11 mouse cellular contexts compared by ENCODE assay signal in the genomic region with DNA sequence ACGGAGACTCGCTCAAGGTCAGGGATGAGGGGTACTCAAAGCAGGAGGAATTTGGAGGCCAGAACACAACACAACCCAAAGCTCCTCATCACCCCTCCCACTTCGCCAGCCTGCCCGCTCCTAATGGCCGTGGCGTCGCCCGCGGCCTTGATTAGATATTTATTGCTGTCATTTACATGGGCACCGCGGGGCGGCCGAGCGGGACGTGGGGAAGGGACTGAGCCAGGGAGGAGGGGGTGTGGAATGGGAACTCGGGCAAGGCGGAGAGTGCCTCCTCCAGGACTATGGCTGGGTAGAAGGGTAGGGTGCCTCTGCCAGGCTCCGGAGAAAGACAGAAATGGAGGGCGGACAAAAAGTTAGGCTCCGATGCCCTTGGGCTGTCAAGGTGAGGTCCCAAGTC. TPM values are rescaled to one million over a fixed set of nuclear protein-coding genes. Genes with fewer than 3 reads are reported as not detected.
DNase-seq lines count a peak whose midpoint lies in the region; ATAC-seq and TF ChIP-seq lines count a peak whose summit lies in the region.
"Had no signal": no experiment of that assay in that cellular context is flagged by ENCODE, and none has a peak within 500 bp of the region (broad histone marks: within the 10 kb centered on the region; RNA-seq: fewer than 3 reads in every experiment).

No protein-coding gene starts in this region.

- no peak overlapping the region for H3K27ac ChIP-seq in heart, embryonic 13.5 days (replicated peaks)
- H3K27ac ChIP-seq in heart, adult 2 months: no peak overlapping the region
- H3K27ac ChIP-seq in embryonic facial prominence, embryonic 10.5 days (replicated peaks): no peak overlapping the region
- H3K27ac ChIP-seq in limb, embryonic 13.5 days: no peak overlapping the region

- no peaks in the 10 kb centered on the region for H3K9me3 ChIP-seq in heart, embryonic 13.5 days
- 0 out of 2 replicates have a peak, but pooled peaks cover 3% of the 10 kb centered on the region for H3K9me3 ChIP-seq in E14TG2a.4 (ENCODE audit: low read length)
- no peaks in the 10 kb centered on the region for H3K9me3 ChIP-seq in embryonic facial prominence, embryonic 10.5 days
- H3K9me3 ChIP-seq in limb, embryonic 13.5 days: no peaks in the 10 kb centered on the region
- H3K9me3 ChIP-seq: G1E had no signal

- peak overlapping the region; percentile 48 for H3K4me2 ChIP-seq in heart, embryonic 13.5 days
- peak overlapping the region; percentile 11; the same call in 1 of the 2 replicates for H3K4me2 ChIP-seq in limb, embryonic 13.5 days (replicated peaks)

- no peaks in the 10 kb centered on the region for H3K79me2 ChIP-seq in heart, adult 2 months (replicated peaks; ENCODE audit: control insufficient read depth, insufficient read depth, low read length)

- H3K36me3 ChIP-seq in heart, embryonic 13.5 days: no peaks in the 10 kb centered on the region
- no peaks in the 10 kb centered on the region for H3K36me3 ChIP-seq in heart, adult 2 months (ENCODE audit: control insufficient read depth, insufficient read depth, low read length)
- no peaks in the 10 kb centered on the region for H3K36me3 ChIP-seq in E14TG2a.4 (ENCODE audit: insufficient read depth, low read length)
- H3K36me3 ChIP-seq in embryonic facial prominence, embryonic 10.5 days (replicated peaks): no peaks in the 10 kb centered on the region
- no peaks in the 10 kb centered on the region for H3K36me3 ChIP-seq in limb, embryonic 13.5 days
- H3K36me3 ChIP-seq: G1E had no signal

- no peak overlapping the region for H3K9ac ChIP-seq in heart, embryonic 13.5 days
- no peak overlapping the region for H3K9ac ChIP-seq in heart, adult 2 months (ENCODE audit: low read depth, low read length)
- no peak overlapping the region; the same call in 1 of the 2 replicates for H3K9ac ChIP-seq in limb, embryonic 13.5 days

- WGBS in heart, embryonic 13.5 days: under 1% methylated on average over 20 of the region's 20 CpGs
- WGBS in heart, adult 2 months: 4% methylated on average over 20 of the region's 20 CpGs
- 1% methylated on average over 20 of the region's 20 CpGs for whole genome bisulfite sequencing in embryonic facial prominence, embryonic 10.5 days
- WGBS in limb, embryonic 13.5 days: 1% methylated on average over 20 of the region's 20 CpGs

- H3K4me1 ChIP-seq in heart, embryonic 13.5 days: peaks cover 29% of the 10 kb centered on the region
- H3K4me1 ChIP-seq in heart, adult 2 months (ENCODE audit: control insufficient read depth, insufficient read depth, low read length): 0 out of 2 replicates have a peak, but pooled peaks cover 2% of the 10 kb centered on the region
- H3K4me1 ChIP-seq in E14TG2a.4 (replicated peaks; ENCODE audit: low read depth, low read length): peaks cover 51% of the 10 kb centered on the region
- H3K4me1 ChIP-seq in embryonic facial prominence, embryonic 10.5 days: peaks cover 50% of the 10 kb centered on the region
- H3K4me1 ChIP-seq in limb, embryonic 13.5 days: peaks cover 38% of the 10 kb centered on the region

- DNase-seq in heart, adult 2 months: no peak
- DNase-seq in embryonic facial prominence, embryonic 10.5 days (ENCODE audit: low spot score): peak; percentile 60
- DNase-seq in left cerebral cortex, postnatal 10 days (ENCODE audit: extremely low spot score in 1 of 2, low spot score in 2 of 2): no peak
- no peak for DNase-seq in gastrocnemius, postnatal 36 days
- no peak for DNase-seq in ovary, postnatal 10 days (ENCODE audit: low spot score)

- peaks cover 100% of the 10 kb centered on the region for H3K27me3 ChIP-seq in heart, embryonic 13.5 days (replicated peaks)
- peaks cover 47% of the 10 kb centered on the region for H3K27me3 ChIP-seq in heart, adult 2 months (ENCODE audit: control insufficient read depth, insufficient read depth, low read length)
- H3K27me3 ChIP-seq in E14TG2a.4 (ENCODE audit: insufficient read depth, low read length): peaks cover 100% of the 10 kb centered on the region
- H3K27me3 ChIP-seq in embryonic facial prominence, embryonic 10.5 days (replicated peaks; ENCODE audit: low read depth, poor library complexity, severe bottlenecking): peaks cover 100% of the 10 kb centered on the region
- H3K27me3 ChIP-seq in limb, embryonic 13.5 days: peaks cover 100% of the 10 kb centered on the region

- TF ChIP-seq EP300 in heart, adult 2 months (IDR thresholded peaks at IDR 0.05; ENCODE audit: insufficient read depth, low read depth, low read length): no peak

- no peak for ATAC-seq in heart, embryonic 13.5 days (ENCODE audit: extremely low read depth, insufficient number of reproducible peaks, low FRiP score, low TSS enrichment)
- no peak for ATAC-seq in limb, embryonic 13.5 days (ENCODE audit: low FRiP score, low read depth)

- no peak for TF ChIP-seq CTCF in heart, adult 2 months (IDR thresholded peaks at IDR 0.05)
- no peak for TF ChIP-seq CTCF in E14TG2a.4 (conservative IDR thresholded peaks at IDR 0.05; ENCODE audit: low read length)

- intact Hi-C loops in heart, adult 2 months (cut with DNase I): no loop called here
- intact Hi-C loops in left cerebral cortex, postnatal 10 days (cut with DNase I): loop anchor here (5.0 kb wide), 1 partner anchor 1034 kb away; no protein-coding TSS in a partner anchor
- intact Hi-C loops in gastrocnemius, postnatal 36 days (cut with DNase I): no loop called here

- peak overlapping the region; percentile 28 for H3K4me3 ChIP-seq in heart, embryonic 13.5 days
- no peak overlapping the region for H3K4me3 ChIP-seq in heart, adult 2 months
- H3K4me3 ChIP-seq in E14TG2a.4 (replicated peaks; ENCODE audit: low read length): peak overlapping the region; percentile 44; the same call in 1 of the 2 replicates
- peak overlapping the region; percentile 35 for H3K4me3 ChIP-seq in embryonic facial prominence, embryonic 10.5 days
- H3K4me3 ChIP-seq in limb, embryonic 13.5 days: peak overlapping the region; percentile 12; the same call in 1 of the 2 replicates

- no peak for TF ChIP-seq POLR2A in heart, adult 2 months (IDR thresholded peaks at IDR 0.05; ENCODE audit: insufficient read depth, low read depth, low read length)

RNA-seq across cellular contexts. Expression of gene Dmbx1, which starts 3.1 kb away (rescaled TPM):
- 0.05 TPM in 1 of 2 replicates, not detected in the other for polyA plus RNA-seq in heart, embryonic 13.5 days (2015; fragmentation: Nextera tagmentation; extraction: Ambion mirVana)
- not detected for total RNA-seq in heart, adult 2 months (2021)
- not detected in 2 replicates for polyA plus RNA-seq in heart, adult 2 months (2012; rRNA removed)
- polyA plus RNA-seq in embryonic facial prominence, embryonic 10.5 days (2016; fragmentation: Nextera tagmentation; extraction: Ambion mirVana): 1.7 and 2.5 TPM in 2 replicates
- 0.18 TPM in 1 of 2 replicates, not detected in the other for polyA plus RNA-seq in limb, embryonic 13.5 days (2015; fragmentation: Nextera tagmentation; extraction: Ambion mirVana)
- total RNA-seq in left cerebral cortex, postnatal 10 days (2021): under 1 TPM; 0.21 to 0.22 TPM
- total RNA-seq in gastrocnemius, postnatal 36 days (2021): not detected
- total RNA-seq: hematopoietic stem cell, adult 5-6 weeks; megakaryocyte progenitor cell, adult 5-6 weeks had no signal
- polyA plus RNA-seq: G1E had no signal

RNA-seq across cellular contexts. Expression of gene 6430628N08Rik, which starts 46.2 kb away (rescaled TPM):
- polyA plus RNA-seq in heart, embryonic 13.5 days (2015; fragmentation: Nextera tagmentation; extraction: Ambion mirVana): not detected in 2 replicates
- total RNA-seq in heart, adult 2 months (2021): not detected
- polyA plus RNA-seq in heart, adult 2 months (2012; rRNA removed): not detected in 2 replicates
- 0.09 TPM in 1 of 2 replicates, not detected in the other for polyA plus RNA-seq in embryonic facial prominence, embryonic 10.5 days (2016; fragmentation: Nextera tagmentation; extraction: Ambion mirVana)
- polyA plus RNA-seq in limb, embryonic 13.5 days (2015; fragmentation: Nextera tagmentation; extraction: Ambion mirVana): not detected in 2 replicates
- total RNA-seq in left cerebral cortex, postnatal 10 days (2021): under 1 TPM in 1 of 2 experiments, not detected in 1; 0.49 TPM
- total RNA-seq in gastrocnemius, postnatal 36 days (2021): not detected
- total RNA-seq: G1E; hematopoietic stem cell, adult 5-6 weeks; megakaryocyte progenitor cell, adult 5-6 weeks had no signal
- polyA plus RNA-seq: G1E had no signal

RNA-seq across cellular contexts. Expression of gene Kncn, which starts 52.4 kb away (rescaled TPM):
- not detected in 2 replicates for polyA plus RNA-seq in heart, embryonic 13.5 days (2015; fragmentation: Nextera tagmentation; extraction: Ambion mirVana)
- not detected for total RNA-seq in heart, adult 2 months (2021)
- 0.18 TPM in 1 of 2 replicates, not detected in the other for polyA plus RNA-seq in heart, adult 2 months (2012; rRNA removed)
- polyA plus RNA-seq in embryonic facial prominence, embryonic 10.5 days (2016; fragmentation: Nextera tagmentation; extraction: Ambion mirVana): not detected in 2 replicates
- not detected in 2 replicates for polyA plus RNA-seq in limb, embryonic 13.5 days (2015; fragmentation: Nextera tagmentation; extraction: Ambion mirVana)
- total RNA-seq in left cerebral cortex, postnatal 10 days (2021): under 1 TPM; 0.16 to 0.64 TPM
- not detected for total RNA-seq in gastrocnemius, postnatal 36 days (2021)
- total RNA-seq: G1E; hematopoietic stem cell, adult 5-6 weeks had no signal
- polyA plus RNA-seq: G1E had no signal
